Mouse (Mus musculus) central nervous system, embryonic 14 days (tissue): ENCODE data around the gene Ttll7. TPM values are rescaled to one million over a fixed set of nuclear protein-coding genes. Genes with fewer than 3 reads are reported as not detected.

ENCODE experiments used
- polyA plus RNA-seq: library from polyadenylated mRNA; depleted of rRNA; stranded (reverse); fragments of >200 nt; gene quantifications from 2 replicates; pipeline ENCODE4 v1.2.3, GENCODE M21; 2012; rRNA removed

Gene Ttll7
- 7.5 and 8.4 TPM in 2 replicates for polyA plus RNA-seq

GRCm38 (mm10) chr3:146851966-146852891, at the start of gene Ttll7:
Gene Ttll7, plus strand, starts transcription at chr3:146852367.

GRCm38 (mm10) chr3:146812901-146813393, 39.2 kb upstream of the Ttll7 start, which contains the start of gene Prkacb:
Gene Prkacb, minus strand, starts transcription at chr3:146812990.

Other genes starting within 250 kb of the Ttll7 start
- not detected in 2 replicates for gene Dnase2b, start 236.8 kb upstream of the Ttll7 start, polyA plus RNA-seq
- not detected in 2 replicates for gene 4930503B20Rik, start 201.1 kb upstream of the Ttll7 start, polyA plus RNA-seq
- gene Samd13, start 166.8 kb upstream of the Ttll7 start, polyA plus RNA-seq: 0.21 and 0.38 TPM in 2 replicates
- 91.4 and 93.9 TPM in 2 replicates for gene Prkacb, start 39.4 kb upstream of the Ttll7 start, polyA plus RNA-seq